9 mouse cellular contexts compared by ENCODE assay signal in the genomic region with DNA sequence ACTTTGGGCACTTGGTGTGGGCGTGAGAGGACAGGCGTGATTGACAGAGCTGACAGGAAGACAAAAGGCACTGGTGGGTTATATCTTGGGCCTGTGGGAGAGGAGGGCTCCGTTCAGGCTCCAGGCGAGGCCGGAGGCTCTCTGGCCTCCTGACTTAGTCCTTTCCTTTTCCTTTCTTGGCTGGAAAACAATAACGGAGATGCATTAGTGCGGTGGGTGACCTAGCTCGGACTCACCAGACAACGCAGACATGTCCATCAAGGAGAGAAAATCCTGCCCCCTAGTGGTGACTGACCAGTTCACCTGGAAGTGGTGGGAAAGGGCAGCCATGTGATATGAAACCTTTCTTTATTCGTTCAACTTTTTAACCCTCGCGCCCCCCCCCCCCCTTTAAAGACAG. TPM values are rescaled to one million over a fixed set of nuclear protein-coding genes. Genes with fewer than 3 reads are reported as not detected.
A peak's percentile ranks its signal among the peaks of the same experiment; 100 is the strongest.
DNase-seq lines count a peak whose midpoint lies in the region; ATAC-seq lines count a peak whose summit lies in the region.
"Had no signal": no experiment of that assay in that cellular context is flagged by ENCODE, and none has a peak within 500 bp of the region (broad histone marks: within the 10 kb centered on the region; RNA-seq: fewer than 3 reads in every experiment).

No protein-coding gene starts in this region.

- H3K27ac ChIP-seq in embryonic facial prominence, embryonic 11.5 days (replicated peaks; ENCODE audit: low read depth, low read length) = no peak overlapping the region; the same call in none of the 2 replicates
- peak overlapping the region; percentile 100 for H3K27ac ChIP-seq in hindbrain, embryonic 10.5 days
- H3K27ac ChIP-seq in limb, embryonic 13.5 days = peak overlapping the region; percentile 99; the same call in 1 of the 2 replicates
- H3K27ac ChIP-seq in midbrain, embryonic 15.5 days = no peak overlapping the region

- peaks cover 17% of the 10 kb centered on the region for H3K4me1 ChIP-seq in embryonic facial prominence, embryonic 11.5 days (ENCODE audit: control insufficient read depth, insufficient read depth, low read length)
- peaks cover 67% of the 10 kb centered on the region for H3K4me1 ChIP-seq in hindbrain, embryonic 10.5 days (replicated peaks)
- H3K4me1 ChIP-seq in limb, embryonic 13.5 days = peaks cover 48% of the 10 kb centered on the region
- peaks cover 32% of the 10 kb centered on the region for H3K4me1 ChIP-seq in midbrain, embryonic 15.5 days

- H3K4me2 ChIP-seq in embryonic facial prominence, embryonic 11.5 days (ENCODE audit: low read depth, low read length) = peak overlapping the region; percentile 86
- H3K4me2 ChIP-seq in limb, embryonic 13.5 days (replicated peaks) = peak overlapping the region; percentile 86
- peak overlapping the region; percentile 82 for H3K4me2 ChIP-seq in midbrain, embryonic 15.5 days

- no peaks in the 10 kb centered on the region for H3K27me3 ChIP-seq in embryonic facial prominence, embryonic 11.5 days (ENCODE audit: control insufficient read depth, insufficient read depth, low read length)
- peaks cover 11% of the 10 kb centered on the region for H3K27me3 ChIP-seq in hindbrain, embryonic 10.5 days (ENCODE audit: insufficient read depth, poor library complexity, severe bottlenecking)
- H3K27me3 ChIP-seq in limb, embryonic 13.5 days = peaks cover 9% of the 10 kb centered on the region
- H3K27me3 ChIP-seq in midbrain, embryonic 15.5 days (replicated peaks) = peaks cover 9% of the 10 kb centered on the region

- peak overlapping the region; percentile 99 for H3K9ac ChIP-seq in embryonic facial prominence, embryonic 11.5 days (replicated peaks; ENCODE audit: low read length)
- H3K9ac ChIP-seq in limb, embryonic 13.5 days = peak overlapping the region; percentile 99
- H3K9ac ChIP-seq in midbrain, embryonic 15.5 days = no peak overlapping the region

- peak overlapping the region; percentile 87 for H3K4me3 ChIP-seq in embryonic facial prominence, embryonic 11.5 days (ENCODE audit: low read depth, low read length)
- peak overlapping the region; percentile 82 for H3K4me3 ChIP-seq in hindbrain, embryonic 10.5 days
- peak overlapping the region; percentile 94 for H3K4me3 ChIP-seq in limb, embryonic 13.5 days
- H3K4me3 ChIP-seq in midbrain, embryonic 15.5 days = peak overlapping the region; percentile 51

- no peaks in the 10 kb centered on the region for H3K9me3 ChIP-seq in embryonic facial prominence, embryonic 11.5 days (replicated peaks; ENCODE audit: control insufficient read depth, low read length)
- no peaks in the 10 kb centered on the region for H3K9me3 ChIP-seq in hindbrain, embryonic 10.5 days
- H3K9me3 ChIP-seq in limb, embryonic 13.5 days = no peaks in the 10 kb centered on the region
- no peaks in the 10 kb centered on the region for H3K9me3 ChIP-seq in midbrain, embryonic 15.5 days

- no peak for ATAC-seq in embryonic facial prominence, embryonic 11.5 days (replicated peaks; ENCODE audit: insufficient number of reproducible peaks, low FRiP score, low TSS enrichment, low read depth)
- no peak for ATAC-seq in limb, embryonic 13.5 days (ENCODE audit: low FRiP score, low read depth)
- ATAC-seq in midbrain, embryonic 15.5 days (replicated peaks) = no peak
- no peak for ATAC-seq in erythroblast, adult 5-6 weeks (replicated peaks; ENCODE audit: low FRiP score, poor library complexity, severe bottlenecking)

- H3K36me3 ChIP-seq in embryonic facial prominence, embryonic 11.5 days (replicated peaks; ENCODE audit: control insufficient read depth, insufficient read depth, low read depth, low read length) = no peaks in the 10 kb centered on the region
- H3K36me3 ChIP-seq in hindbrain, embryonic 10.5 days = peaks cover 41% of the 10 kb centered on the region
- H3K36me3 ChIP-seq in limb, embryonic 13.5 days = peaks cover 21% of the 10 kb centered on the region
- H3K36me3 ChIP-seq in midbrain, embryonic 15.5 days (replicated peaks) = no peaks in the 10 kb centered on the region

- 8% methylated on average over 12 of the region's 12 CpGs for WGBS in embryonic facial prominence, embryonic 11.5 days
- WGBS in hindbrain, embryonic 10.5 days = 7% methylated on average over 12 of the region's 12 CpGs
- WGBS in limb, embryonic 13.5 days = 13% methylated on average over 12 of the region's 12 CpGs
- 5% methylated on average over 12 of the region's 12 CpGs for WGBS in midbrain, embryonic 15.5 days

- peak; percentile 74 for DNase-seq in gastrocnemius, adult 18-20 months (ENCODE audit: low spot score)
- no peak for DNase-seq in gastrocnemius, adult 8-10 months (ENCODE audit: low spot score in 2 of 2)
- peak; percentile 86 for DNase-seq in ZHBTc4 (ENCODE audit: low read depth, low spot score)
- peak; percentile 95 for DNase-seq in embryonic facial prominence, embryonic 11.5 days (ENCODE audit: low spot score)
- DNase-seq in hindbrain, embryonic 10.5 days (ENCODE audit: low spot score) = peak; percentile 85

RNA-seq across cellular contexts. Expression of a gene that starts 2.2 kb away (rescaled TPM):
- 1 to 10 TPM in 1 of 2 experiments, under 1 TPM in 1; 0.82 to 1.7 TPM for total RNA-seq in gastrocnemius, adult 18-20 months (2021)
- total RNA-seq in gastrocnemius, adult 8-10 months (2022) = under 1 TPM in 3 of 4 experiments, not detected in 1; 0.44 to 0.46 (median 0.45) TPM
- polyA plus RNA-seq in embryonic facial prominence, embryonic 11.5 days (2014; fragmentation: Nextera tagmentation; extraction: Ambion mirVana) = 1,845 and 1,892 TPM in 2 replicates
- 1,375 and 1,717 TPM in 2 replicates for polyA plus RNA-seq in hindbrain, embryonic 10.5 days (2016; fragmentation: Nextera tagmentation; extraction: Ambion mirVana)
- polyA plus RNA-seq in limb, embryonic 13.5 days (2015; fragmentation: Nextera tagmentation; extraction: Ambion mirVana) = 1,939 and 1,982 TPM in 2 replicates
- 132 and 158 TPM in 2 replicates for polyA plus RNA-seq in midbrain, embryonic 15.5 days (2015; fragmentation: Nextera tagmentation; extraction: Ambion mirVana)
- total RNA-seq in erythroblast, adult 5-6 weeks (2015; ENCODE audit: low replicate concordance) = 1.9 TPM in 1 of 2 replicates, not detected in the other
- 0.77 TPM in 1 of 2 replicates, not detected in the other for total RNA-seq in erythroblast, adult 5-6 weeks (2017; ENCODE audit: low replicate concordance)

RNA-seq across cellular contexts. Expression of a gene that starts 2.9 kb away (rescaled TPM):
- total RNA-seq in gastrocnemius, adult 18-20 months (2021) = not detected
- not detected for total RNA-seq in gastrocnemius, adult 8-10 months (2022)
- 0.20 and 0.34 TPM in 2 replicates for polyA plus RNA-seq in embryonic facial prominence, embryonic 11.5 days (2014; fragmentation: Nextera tagmentation; extraction: Ambion mirVana)
- polyA plus RNA-seq in hindbrain, embryonic 10.5 days (2016; fragmentation: Nextera tagmentation; extraction: Ambion mirVana) = 0.48 and 0.95 TPM in 2 replicates
- polyA plus RNA-seq in limb, embryonic 13.5 days (2015; fragmentation: Nextera tagmentation; extraction: Ambion mirVana) = 0.38 and 0.78 TPM in 2 replicates
- 0.57 and 0.66 TPM in 2 replicates for polyA plus RNA-seq in midbrain, embryonic 15.5 days (2015; fragmentation: Nextera tagmentation; extraction: Ambion mirVana)
- total RNA-seq in erythroblast, adult 5-6 weeks (2015; ENCODE audit: low replicate concordance) = not detected in 2 replicates
- total RNA-seq in erythroblast, adult 5-6 weeks (2017; ENCODE audit: low replicate concordance) = not detected in 2 replicates

RNA-seq across cellular contexts. Expression of a gene that starts 15.6 kb away (rescaled TPM):
- not detected for total RNA-seq in gastrocnemius, adult 18-20 months (2021)
- not detected for total RNA-seq in gastrocnemius, adult 8-10 months (2022)
- 0.28 TPM in 1 of 2 replicates, not detected in the other for polyA plus RNA-seq in embryonic facial prominence, embryonic 11.5 days (2014; fragmentation: Nextera tagmentation; extraction: Ambion mirVana)
- 0.18 and 0.25 TPM in 2 replicates for polyA plus RNA-seq in hindbrain, embryonic 10.5 days (2016; fragmentation: Nextera tagmentation; extraction: Ambion mirVana)
- polyA plus RNA-seq in limb, embryonic 13.5 days (2015; fragmentation: Nextera tagmentation; extraction: Ambion mirVana) = 0.27 and 0.61 TPM in 2 replicates
- 0.20 and 0.31 TPM in 2 replicates for polyA plus RNA-seq in midbrain, embryonic 15.5 days (2015; fragmentation: Nextera tagmentation; extraction: Ambion mirVana)
- not detected in 2 replicates for total RNA-seq in erythroblast, adult 5-6 weeks (2015; ENCODE audit: low replicate concordance)
- 0.28 TPM in 1 of 2 replicates, not detected in the other for total RNA-seq in erythroblast, adult 5-6 weeks (2017; ENCODE audit: low replicate concordance)
- total RNA-seq: left cerebral cortex, postnatal 10 days had no signal

RNA-seq across cellular contexts. Expression of a gene that starts 45.7 kb away (rescaled TPM):
- total RNA-seq in gastrocnemius, adult 18-20 months (2021) = 10 to 100 TPM; 29.0 to 32.7 TPM
- total RNA-seq in gastrocnemius, adult 8-10 months (2022) = 10 to 100 TPM; 24.7 to 39.3 (median 28.4) TPM
- 28.6 and 30.1 TPM in 2 replicates for polyA plus RNA-seq in embryonic facial prominence, embryonic 11.5 days (2014; fragmentation: Nextera tagmentation; extraction: Ambion mirVana)
- polyA plus RNA-seq in hindbrain, embryonic 10.5 days (2016; fragmentation: Nextera tagmentation; extraction: Ambion mirVana) = 36.3 and 39.4 TPM in 2 replicates
- 33.0 and 34.0 TPM in 2 replicates for polyA plus RNA-seq in limb, embryonic 13.5 days (2015; fragmentation: Nextera tagmentation; extraction: Ambion mirVana)
- polyA plus RNA-seq in midbrain, embryonic 15.5 days (2015; fragmentation: Nextera tagmentation; extraction: Ambion mirVana) = 32.2 and 36.1 TPM in 2 replicates
- total RNA-seq in erythroblast, adult 5-6 weeks (2015; ENCODE audit: low replicate concordance) = 35.9 and 75.1 TPM in 2 replicates
- 13.7 and 19.5 TPM in 2 replicates for total RNA-seq in erythroblast, adult 5-6 weeks (2017; ENCODE audit: low replicate concordance)

Comparison
In these comparisons a context has a peak if more than half of its experiments do, and no peak if none do; other contexts are left out.
1. DNase-seq: peak in gastrocnemius, adult 18-20 months (single experiment), ZHBTc4 (single experiment), embryonic facial prominence, embryonic 11.5 days (single experiment) and hindbrain, embryonic 10.5 days (single experiment); none in gastrocnemius, adult 8-10 months (0 of 2).
2. H3K27ac ChIP-seq: peak in hindbrain, embryonic 10.5 days (single experiment) and limb, embryonic 13.5 days (single experiment); none in embryonic facial prominence, embryonic 11.5 days (single experiment) and midbrain, embryonic 15.5 days (single experiment).
3. Peak in every context shown above with its lines, with median percentiles within 50 percentile points of each other: H3K4me2 ChIP-seq and H3K4me3 ChIP-seq.